Mouse (Mus musculus) lung, embryonic 15.5 days (tissue): ENCODE data around the gene Bsn. TPM values are rescaled to one million over a fixed set of nuclear protein-coding genes. Genes with fewer than 3 reads are reported as not detected.

Source experiments
- ATAC-seq: fragments of 200-750 bp; cut with Nextera tagmentation; 2 replicates; pipeline ENCODE4 v1.8.0; 2017; ENCODE audit warnings: moderate number of reproducible peaks, borderline replicate concordance; ENCODE audit not compliant: low FRiP score, low TSS enrichment; ENCODE audit errors: extremely low read depth
- H3K27ac ChIP-seq: fragments of 300-500 bp; sonication (generic); 2 replicates; pipeline ENCODE4 v1.5.1; 2015; ENCODE audit warnings: moderate library complexity, mild to moderate bottlenecking, inconsistent platforms
- H3K27me3 ChIP-seq: fragments of 300-500 bp; sonication (generic); 2 replicates; pipeline ENCODE4 v1.6.1; 2015; ENCODE audit warnings: inconsistent platforms
- H3K36me3 ChIP-seq: fragments of 300-500 bp; sonication (generic); 2 replicates; pipeline ENCODE4 v1.6.1; 2015; ENCODE audit warnings: inconsistent platforms
- H3K4me1 ChIP-seq: fragments of 300-500 bp; sonication (generic); 2 replicates; pipeline ENCODE4 v1.6.1; 2015; ENCODE audit warnings: inconsistent platforms
- H3K4me2 ChIP-seq: fragments of 300-500 bp; sonication (generic); 2 replicates; pipeline ENCODE4 v1.6.1; 2015; ENCODE audit warnings: inconsistent platforms, mild to moderate bottlenecking, moderate library complexity
- H3K4me3 ChIP-seq: fragments of 300-500 bp; sonication (generic); 2 replicates; pipeline ENCODE4 v1.5.1; 2015; ENCODE audit warnings: mild to moderate bottlenecking, inconsistent platforms
- H3K9ac ChIP-seq: fragments of 300-500 bp; sonication (generic); 2 replicates; pipeline ENCODE4 v1.6.1; 2015; ENCODE audit warnings: inconsistent platforms
- H3K9me3 ChIP-seq: fragments of 300-500 bp; sonication (generic); 2 replicates; pipeline ENCODE4 v1.6.1; 2016; ENCODE audit warnings: inconsistent platforms
- WGBS: fragments of 180-500 bp; shearing (Covaris S2); methylation state at CpG from one replicate; pipeline ENCODE4 v1.1.7; 2015; 5-methylcytosine and 5-hydroxymethylcytosine counted together
- polyA plus RNA-seq: library from polyadenylated mRNA; unstranded; fragments of >200 nt; fragmentation: Nextera tagmentation; extraction: Ambion mirVana; gene quantifications from 2 replicates; pipeline ENCODE4 v1.2.1, GENCODE M21; 2015

Gene Bsn
- polyA plus RNA-seq, 1 experiment from 2014 or later, result 0.34 TPM

DNA sequence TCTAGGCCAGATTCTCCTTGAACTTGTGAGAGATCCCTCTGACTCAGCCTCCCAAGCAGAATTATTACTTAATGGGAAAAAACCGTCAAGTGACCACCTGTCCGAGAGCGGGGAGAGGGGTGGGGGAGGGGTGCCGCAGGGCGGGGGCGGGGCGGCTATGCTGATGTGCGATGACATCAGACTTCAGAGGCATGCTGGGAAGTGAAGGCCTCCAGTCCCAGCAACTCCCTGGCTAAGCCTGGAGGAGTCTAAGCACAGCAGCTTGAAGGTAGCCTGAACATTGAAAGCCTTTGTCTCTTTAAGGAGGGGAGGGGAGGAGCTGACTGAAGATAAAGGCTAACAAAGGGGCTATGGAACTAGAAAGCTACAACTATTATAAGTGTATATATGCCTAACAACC, 25.0 kb downstream of the Bsn start:
- H3K4me2 ChIP-seq, result no peak overlapping the region
- H3K36me3 ChIP-seq, result no peaks in the 10 kb centered on the region
- no peaks in the 10 kb centered on the region for H3K27me3 ChIP-seq
- H3K27ac ChIP-seq, result no peak overlapping the region
- no peak overlapping the region for H3K4me3 ChIP-seq
- no peak overlapping the region for H3K9ac ChIP-seq
- WGBS, result 45% methylated on average over 8 of the region's 8 CpGs
- ATAC-seq, result no peak
- H3K4me1 ChIP-seq, result peaks cover 3% of the 10 kb centered on the region
- H3K9me3 ChIP-seq, result no peaks in the 10 kb centered on the region

DNA sequence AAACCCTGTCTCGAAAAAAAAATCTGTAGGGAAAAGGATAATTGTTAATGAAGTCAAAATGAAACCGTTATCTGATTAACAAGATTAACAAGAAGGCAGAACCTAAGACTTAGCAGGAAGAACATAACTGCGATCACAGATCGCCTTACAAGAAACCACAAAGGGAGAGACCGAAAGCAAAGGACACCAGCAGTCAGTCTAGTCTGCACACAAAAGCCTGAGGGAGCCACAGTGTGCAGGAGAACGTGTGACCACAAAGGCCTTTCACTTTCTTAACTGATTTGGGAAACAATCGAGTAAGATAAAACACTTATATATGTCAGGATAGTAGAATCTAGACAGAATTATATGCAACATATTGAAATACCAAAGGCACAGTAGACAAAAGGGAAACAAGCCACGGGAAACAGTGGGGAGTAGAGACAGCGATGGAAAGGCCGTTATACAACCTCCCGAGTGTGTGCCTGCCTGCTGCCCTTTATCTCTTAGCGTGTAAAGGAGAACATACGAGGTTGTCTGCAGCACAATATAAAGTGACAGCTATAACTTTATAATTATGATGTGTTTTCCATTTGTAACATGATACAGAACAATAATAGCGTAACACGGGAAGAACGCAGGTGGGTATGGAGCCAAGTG, 26.4 kb downstream of the Bsn start:
- 83% methylated on average over 16 of the region's 16 CpGs for WGBS
- Histone ChIP-seq H3K9ac (no peak overlapping the region), H3K27ac (no peak overlapping the region), H3K4me2 (no peak overlapping the region), H3K9me3 (no peaks in the 10 kb centered on the region), H3K4me3 (no peak overlapping the region), H3K27me3 (no peaks in the 10 kb centered on the region; the same call in 1 of the 2 replicates), H3K36me3 (no peaks in the 10 kb centered on the region), H3K4me1 (no peaks in the 10 kb centered on the region)
- no peak for ATAC-seq

DNA sequence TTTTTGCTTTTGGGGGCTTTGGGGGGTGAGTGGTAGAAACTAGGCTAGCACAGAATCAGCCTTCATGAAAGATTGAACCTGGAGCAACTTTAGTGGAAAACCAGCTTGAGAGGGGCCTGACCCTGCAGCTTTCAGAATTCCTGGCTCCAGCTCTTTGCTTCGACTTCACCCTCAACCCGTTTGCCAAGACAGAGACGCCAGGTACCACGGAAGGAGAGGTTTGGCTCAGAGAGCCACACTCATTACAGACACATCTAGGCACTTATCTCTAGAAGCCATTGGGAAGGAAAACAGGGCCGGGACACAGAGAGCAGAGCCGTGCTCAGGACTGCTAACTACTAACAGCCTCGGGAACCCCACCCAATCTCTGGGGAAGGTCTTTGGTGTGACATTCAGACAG, 32.3 kb downstream of the Bsn start:
- Histone ChIP-seq H3K9ac (no peak overlapping the region), H3K4me1 (no peaks in the 10 kb centered on the region), H3K27me3 (no peaks in the 10 kb centered on the region; the same call in 1 of the 2 replicates), H3K4me2 (no peak overlapping the region), H3K36me3 (no peaks in the 10 kb centered on the region), H3K27ac (no peak overlapping the region), H3K9me3 (no peaks in the 10 kb centered on the region), H3K4me3 (no peak overlapping the region)
- no peak for ATAC-seq
- 46% methylated on average over 7 of the region's 7 CpGs for WGBS

DNA sequence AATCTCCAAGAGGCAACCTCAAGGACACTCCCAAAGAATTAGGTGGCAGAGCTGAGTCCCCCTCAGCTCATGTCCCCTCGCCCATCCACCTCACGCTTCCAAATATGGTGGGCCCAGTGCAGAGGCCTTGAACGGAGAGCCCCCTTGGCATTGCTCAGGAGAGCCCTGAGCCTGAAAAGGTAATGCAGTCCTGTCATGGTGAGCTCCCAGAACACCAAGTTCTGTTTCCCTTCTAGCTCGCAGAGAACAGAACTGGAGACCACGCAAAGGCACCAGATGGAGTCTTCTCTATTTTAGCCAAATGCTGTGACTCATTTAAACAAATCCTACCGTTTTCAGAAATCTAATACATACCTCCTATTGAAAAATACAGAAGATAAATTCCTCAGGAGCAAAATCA, 32.7 kb downstream of the Bsn start:
- Histone ChIP-seq H3K4me1 (no peaks in the 10 kb centered on the region), H3K9ac (no peak overlapping the region), H3K9me3 (no peaks in the 10 kb centered on the region), H3K4me2 (no peak overlapping the region), H3K27me3 (no peaks in the 10 kb centered on the region; the same call in 1 of the 2 replicates), H3K36me3 (no peaks in the 10 kb centered on the region), H3K4me3 (no peak overlapping the region), H3K27ac (no peak overlapping the region)
- 80% methylated on average over 6 of the region's 6 CpGs for WGBS
- no peak for ATAC-seq

DNA sequence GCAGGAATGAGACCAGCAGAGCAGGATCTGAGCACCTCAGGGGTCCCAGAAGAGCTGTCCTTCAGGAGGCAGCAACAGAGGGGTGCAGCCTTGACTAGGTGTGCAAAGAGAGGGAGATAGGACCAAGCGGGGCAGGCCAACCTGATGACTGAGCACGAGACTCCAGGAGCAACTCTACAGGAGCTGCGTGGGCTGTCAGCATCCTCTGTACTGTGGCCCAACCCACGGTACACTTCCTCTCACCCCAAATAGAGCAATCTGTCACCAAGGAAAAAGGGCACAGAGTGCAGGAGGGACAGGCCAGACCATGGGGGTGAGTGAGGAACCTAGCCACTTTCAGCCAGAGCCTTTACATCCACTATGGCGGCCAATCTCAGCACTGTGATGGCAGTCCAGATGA, 33.4 kb downstream of the Bsn start:
- WGBS, result 75% methylated on average over 5 of the region's 5 CpGs
- H3K4me3 ChIP-seq, result no peak overlapping the region
- H3K4me1 ChIP-seq, result no peaks in the 10 kb centered on the region
- no peak overlapping the region for H3K9ac ChIP-seq
- H3K27ac ChIP-seq, result no peak overlapping the region
- no peaks in the 10 kb centered on the region for H3K9me3 ChIP-seq
- no peak for ATAC-seq
- no peaks in the 10 kb centered on the region for H3K36me3 ChIP-seq
- no peak overlapping the region for H3K4me2 ChIP-seq
- no peaks in the 10 kb centered on the region; the same call in 1 of the 2 replicates for H3K27me3 ChIP-seq

DNA sequence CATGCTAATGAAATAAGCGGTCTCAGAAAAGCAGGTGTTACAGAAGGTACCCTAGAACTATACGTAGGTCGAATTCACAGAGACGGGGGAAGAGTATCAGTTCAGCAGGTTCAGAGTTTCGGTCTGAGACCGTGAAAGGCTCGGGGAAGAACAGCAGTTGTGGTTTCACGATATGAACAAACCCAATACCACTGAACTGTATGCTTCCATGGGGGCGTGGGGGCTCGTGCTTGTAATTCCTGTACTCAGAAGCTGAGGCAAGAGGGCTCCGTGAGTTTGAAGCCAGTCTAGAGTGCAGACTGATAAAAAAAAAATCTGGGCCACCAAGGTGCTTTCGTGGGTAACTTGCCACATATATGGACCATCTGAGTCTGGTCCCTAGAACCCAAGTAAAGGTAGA, 35.4 kb downstream of the Bsn start:
- no peaks in the 10 kb centered on the region for H3K36me3 ChIP-seq
- no peak overlapping the region for H3K4me2 ChIP-seq
- H3K27me3 ChIP-seq, result no peaks in the 10 kb centered on the region; the same call in 1 of the 2 replicates
- no peak overlapping the region for H3K27ac ChIP-seq
- WGBS, result 85% methylated on average over 12 of the region's 12 CpGs
- H3K4me3 ChIP-seq, result no peak overlapping the region
- no peak overlapping the region for H3K9ac ChIP-seq
- no peaks in the 10 kb centered on the region for H3K4me1 ChIP-seq
- no peaks in the 10 kb centered on the region for H3K9me3 ChIP-seq
- no peak for ATAC-seq

DNA sequence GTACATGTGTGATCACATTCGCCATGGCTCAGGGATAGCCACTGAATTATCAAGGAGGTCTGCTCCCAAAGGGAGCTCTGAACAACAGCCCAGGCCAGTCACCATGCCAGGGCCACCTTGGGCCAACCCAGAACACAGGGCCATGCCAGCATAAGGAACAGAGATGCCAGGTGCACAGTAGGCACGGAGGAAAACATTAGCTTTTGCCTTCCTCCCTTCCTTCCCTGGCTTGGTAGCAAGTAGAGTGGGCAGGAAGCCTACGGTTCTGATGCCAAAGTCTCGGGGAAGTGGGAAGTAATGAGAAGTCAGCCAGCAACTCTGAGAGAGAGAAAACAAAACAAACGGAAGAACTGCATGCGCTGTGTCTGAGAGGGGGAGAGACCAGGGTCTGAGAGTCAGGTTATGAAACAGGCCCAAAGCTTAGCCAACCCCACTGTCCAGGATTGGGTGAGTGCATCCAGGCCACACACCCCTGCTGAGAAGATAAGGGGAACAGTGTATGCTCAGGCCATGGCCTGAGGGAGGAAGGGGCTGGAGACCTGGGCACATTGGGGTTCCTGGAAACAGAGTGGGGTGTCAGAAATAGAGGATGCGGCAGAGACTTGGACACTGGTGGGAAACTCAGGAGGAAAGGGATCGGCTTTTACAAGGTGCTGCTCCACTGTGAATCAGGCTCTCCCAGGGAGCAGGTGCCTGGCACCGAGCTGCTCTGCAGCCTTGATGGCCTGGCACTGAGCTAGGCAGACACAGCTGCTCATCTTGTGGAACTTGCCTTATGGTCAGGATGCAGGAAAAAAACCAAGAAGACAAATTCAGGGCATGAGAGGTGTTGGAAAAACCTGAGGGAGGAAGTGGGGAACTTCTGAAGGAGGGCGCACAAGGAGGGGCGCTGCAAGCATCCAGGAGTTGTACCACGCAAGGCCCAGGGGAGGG, 36.4 kb downstream of the Bsn start:
- no peaks in the 10 kb centered on the region for H3K9me3 ChIP-seq
- H3K4me2 ChIP-seq, result no peak overlapping the region
- no peaks in the 10 kb centered on the region for H3K27me3 ChIP-seq
- no peak for ATAC-seq
- H3K9ac ChIP-seq, result no peak overlapping the region
- no peak overlapping the region for H3K4me3 ChIP-seq
- no peaks in the 10 kb centered on the region for H3K4me1 ChIP-seq
- no peaks in the 10 kb centered on the region for H3K36me3 ChIP-seq
- no peak overlapping the region for H3K27ac ChIP-seq
- 76% methylated on average over 12 of the region's 12 CpGs for WGBS

DNA sequence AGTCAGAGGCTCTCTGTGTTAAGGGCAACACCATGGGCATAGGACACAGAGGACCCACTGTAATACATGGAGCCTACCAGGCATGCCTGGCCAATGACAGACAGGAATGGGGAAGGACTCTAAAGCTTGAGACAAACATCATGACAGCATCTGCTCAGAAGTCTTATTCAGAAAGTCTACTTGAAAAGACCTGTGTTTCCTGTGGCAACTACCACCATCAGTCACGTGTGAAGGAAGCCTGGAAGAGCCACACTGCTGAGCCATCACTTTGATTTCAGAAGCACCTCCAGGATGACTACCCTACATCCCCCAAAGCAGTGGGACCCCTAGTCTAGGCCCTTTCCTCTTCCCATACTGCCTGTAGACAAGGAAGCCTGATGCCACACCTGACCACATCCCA, 39.7 kb downstream of the Bsn start:
- no peak overlapping the region for H3K4me3 ChIP-seq

DNA sequence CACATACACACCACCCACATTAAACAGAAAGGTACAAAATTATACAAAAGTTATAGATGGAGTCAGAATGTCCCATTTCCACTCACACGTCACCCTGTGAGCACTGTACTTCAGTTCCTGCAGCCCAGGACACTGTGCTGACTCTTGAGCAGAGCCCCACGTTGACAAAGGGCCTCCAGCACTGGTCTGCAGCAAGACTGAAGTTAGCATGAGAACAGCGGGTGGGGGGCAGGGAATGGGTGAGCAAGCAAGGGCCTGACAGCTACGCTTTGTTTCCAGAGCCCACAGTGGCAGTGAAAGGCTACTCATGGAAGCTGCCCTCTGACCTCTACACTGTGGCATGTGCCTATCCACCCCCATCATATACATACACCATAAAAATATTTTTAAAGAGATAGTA, 40.4 kb downstream of the Bsn start:
- no peak overlapping the region for H3K27ac ChIP-seq
- H3K9me3 ChIP-seq, result no peaks in the 10 kb centered on the region
- no peak overlapping the region for H3K4me3 ChIP-seq
- ATAC-seq, result no peak
- no peaks in the 10 kb centered on the region for H3K36me3 ChIP-seq
- no peaks in the 10 kb centered on the region for H3K27me3 ChIP-seq
- no peak overlapping the region for H3K9ac ChIP-seq
- 27% methylated on average over 4 of the region's 4 CpGs for WGBS
- no peaks in the 10 kb centered on the region for H3K4me1 ChIP-seq
- no peak overlapping the region for H3K4me2 ChIP-seq

More for the DNA sequence above, 39.7 kb downstream of the Bsn start:
- no peak overlapping the region for H3K27ac ChIP-seq
- no peaks in the 10 kb centered on the region for H3K27me3 ChIP-seq
- H3K9me3 ChIP-seq, result no peaks in the 10 kb centered on the region
- WGBS, result 67% methylated on average over 1 of the region's 1 CpGs
- H3K4me1 ChIP-seq, result no peaks in the 10 kb centered on the region
- no peak overlapping the region for H3K9ac ChIP-seq
- no peak overlapping the region for H3K4me2 ChIP-seq
- ATAC-seq, result no peak
- H3K36me3 ChIP-seq, result no peaks in the 10 kb centered on the region

DNA sequence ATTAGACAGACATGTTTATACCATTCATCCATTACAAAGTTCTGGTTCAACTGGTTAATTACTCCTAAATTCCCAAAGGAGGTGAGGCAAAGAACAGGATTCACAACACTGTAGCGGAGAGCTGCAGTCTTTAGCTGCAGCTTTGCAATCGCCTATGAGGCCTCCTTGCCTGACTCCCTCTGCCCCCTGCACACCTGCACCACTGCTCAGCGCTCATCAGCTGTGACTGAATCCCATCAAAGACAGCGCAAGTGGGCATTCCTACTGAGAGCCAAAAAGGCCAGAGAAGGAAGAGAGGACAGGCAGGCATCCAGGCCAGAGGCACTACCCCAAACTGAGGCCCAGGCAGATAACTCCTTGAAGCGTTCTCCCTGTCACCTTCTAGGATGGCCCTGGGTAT, 42.6 kb downstream of the Bsn start:
- 78% methylated on average over 5 of the region's 5 CpGs for WGBS
- H3K36me3 ChIP-seq, result no peaks in the 10 kb centered on the region
- H3K27me3 ChIP-seq, result no peaks in the 10 kb centered on the region
- no peak overlapping the region for H3K4me2 ChIP-seq
- H3K9me3 ChIP-seq, result no peaks in the 10 kb centered on the region
- no peak overlapping the region for H3K9ac ChIP-seq
- no peak for ATAC-seq
- H3K4me1 ChIP-seq, result peaks cover 5% of the 10 kb centered on the region; the same call in 1 of the 2 replicates
- no peak overlapping the region for H3K4me3 ChIP-seq
- no peak overlapping the region for H3K27ac ChIP-seq

DNA sequence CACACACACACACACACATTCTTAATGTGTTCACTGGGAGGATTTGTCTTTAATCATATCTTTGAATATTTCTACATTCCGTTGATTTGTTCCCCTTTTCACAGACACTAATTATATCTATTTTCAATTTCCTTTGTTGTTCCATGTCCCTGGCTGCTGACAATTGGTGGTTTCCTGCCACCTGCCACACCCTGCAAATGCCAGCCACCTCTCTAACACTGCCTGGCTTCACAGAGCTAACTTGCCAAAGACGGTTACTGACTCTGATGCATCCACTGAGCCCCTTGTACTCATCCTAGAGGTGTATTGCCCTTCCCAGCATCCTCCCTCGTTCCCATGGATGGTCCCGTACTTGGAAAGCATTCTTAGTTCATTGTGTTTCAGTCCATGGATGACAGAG, 43.7 kb downstream of the Bsn start:
- Histone ChIP-seq H3K9ac (no peak overlapping the region), H3K4me2 (no peak overlapping the region), H3K4me1 (peaks cover 5% of the 10 kb centered on the region; the same call in 1 of the 2 replicates), H3K36me3 (no peaks in the 10 kb centered on the region), H3K4me3 (no peak overlapping the region), H3K27ac (no peak overlapping the region), H3K9me3 (no peaks in the 10 kb centered on the region), H3K27me3 (no peaks in the 10 kb centered on the region)
- no peak for ATAC-seq
- WGBS, result 70% methylated on average over 4 of the region's 4 CpGs

DNA sequence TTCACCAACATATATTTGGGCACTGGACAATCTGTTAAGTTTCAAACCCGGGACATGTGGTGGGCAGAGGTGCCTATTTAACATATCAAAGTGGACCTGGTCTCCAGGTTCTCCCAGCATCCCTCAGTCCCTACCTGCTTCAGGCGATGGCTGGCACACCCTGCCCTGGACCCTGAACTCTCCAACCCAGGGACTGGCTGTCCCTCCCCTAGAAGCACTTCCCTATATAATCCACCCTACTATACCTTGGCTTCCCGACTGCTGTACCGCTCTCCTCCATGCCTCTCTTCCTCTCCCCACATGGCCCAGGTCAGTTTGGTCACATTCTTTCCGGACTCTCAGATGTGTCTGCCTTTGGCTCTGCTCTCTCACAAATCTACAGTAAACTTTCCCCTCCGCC, 44.4 kb downstream of the Bsn start:
- Histone ChIP-seq H3K4me1 (peaks cover 7% of the 10 kb centered on the region; the same call in 1 of the 2 replicates), H3K27me3 (no peaks in the 10 kb centered on the region), H3K4me3 (no peak overlapping the region), H3K4me2 (no peak overlapping the region), H3K27ac (no peak overlapping the region), H3K9ac (no peak overlapping the region), H3K36me3 (no peaks in the 10 kb centered on the region), H3K9me3 (no peaks in the 10 kb centered on the region)
- no peak for ATAC-seq
- 46% methylated on average over 6 of the region's 6 CpGs for WGBS
